Mouse (Mus musculus) liver, embryonic 14.5 days (tissue): ENCODE data around the gene Vmn1r188.

Experiments used
- CTCF ChIP-seq: IDR thresholded peaks from 2 replicates; pipeline ENCODE4 v1.5.1; 2016; ENCODE audit warnings: antibody characterized with exemption, low read depth, control low read depth
- EP300 ChIP-seq: IDR thresholded peaks from 2 replicates; pipeline ENCODE4 v1.6.1; 2016; ENCODE audit warnings: antibody characterized with exemption, low read depth

DNA sequence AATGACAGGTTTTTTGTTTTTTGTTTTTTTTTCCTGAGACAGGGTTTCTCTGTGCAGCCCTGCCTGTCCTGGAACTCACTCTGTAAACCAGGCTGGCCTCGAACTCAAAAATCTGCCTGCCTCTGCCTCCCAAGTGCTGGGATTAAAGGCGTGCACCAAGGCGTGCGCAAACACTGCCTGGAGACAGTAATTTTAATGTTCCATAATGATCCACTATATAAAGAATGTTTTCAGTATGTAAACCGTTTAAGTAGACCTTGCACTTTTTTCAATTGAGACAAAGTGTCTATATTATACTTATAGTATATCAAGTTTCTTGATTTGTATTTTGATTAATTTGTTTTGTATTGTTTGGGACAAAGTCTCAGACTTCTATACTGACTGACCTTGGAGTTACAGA is 44.9 kb upstream of the Vmn1r188 start:
- no peak for TF ChIP-seq CTCF
- TF ChIP-seq EP300: no peak
